Mouse (Mus musculus) right cerebral cortex, postnatal 14 days (tissue): Measurements from ENCODE around the gene Frmd6.

Experiments
- DNase-seq: peaks from one replicate; pipeline ENCODE4 v3.0.0; 2022

Gene Frmd6

DNA sequence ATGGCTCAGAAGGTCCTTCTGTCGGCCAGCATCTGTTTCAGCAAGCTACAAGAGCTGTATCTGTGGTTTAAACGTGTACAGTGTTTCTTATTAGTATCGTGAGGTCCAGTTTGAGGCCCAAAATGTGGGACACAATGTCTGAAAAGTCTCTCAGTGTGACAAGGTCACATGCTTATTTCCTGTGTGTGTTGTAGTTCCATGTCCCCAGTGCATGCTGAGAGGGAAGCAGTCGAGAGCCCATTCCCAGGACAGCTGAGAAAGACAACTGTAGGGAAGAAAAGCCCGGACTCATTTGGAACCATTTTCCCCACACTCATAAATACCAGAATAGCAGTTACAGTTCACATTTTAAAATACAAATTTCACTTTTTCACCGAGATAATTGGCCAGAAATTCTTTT is 13.5 kb upstream of the Frmd6 start:
- DNase-seq: no peak

DNA sequence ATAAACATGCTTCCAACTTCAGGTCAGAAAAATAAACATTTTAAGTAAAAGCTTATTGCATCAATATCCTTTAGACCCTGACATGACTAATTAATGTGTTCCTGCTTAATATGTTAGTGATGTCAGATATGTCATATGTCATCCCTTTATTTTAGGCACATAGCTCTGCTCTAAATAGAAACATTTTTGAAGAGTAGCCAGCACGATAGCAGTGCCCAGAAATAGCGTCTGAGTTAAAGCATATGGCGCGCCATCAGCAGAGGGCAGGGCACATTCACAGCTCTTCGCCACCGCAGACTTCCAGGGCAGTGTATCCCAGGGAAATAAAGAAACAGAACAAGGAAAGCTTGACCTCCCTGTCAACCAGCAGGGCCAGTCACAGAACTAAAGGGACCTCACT is 13.1 kb upstream of the Frmd6 start:
- no peak for DNase-seq

DNA sequence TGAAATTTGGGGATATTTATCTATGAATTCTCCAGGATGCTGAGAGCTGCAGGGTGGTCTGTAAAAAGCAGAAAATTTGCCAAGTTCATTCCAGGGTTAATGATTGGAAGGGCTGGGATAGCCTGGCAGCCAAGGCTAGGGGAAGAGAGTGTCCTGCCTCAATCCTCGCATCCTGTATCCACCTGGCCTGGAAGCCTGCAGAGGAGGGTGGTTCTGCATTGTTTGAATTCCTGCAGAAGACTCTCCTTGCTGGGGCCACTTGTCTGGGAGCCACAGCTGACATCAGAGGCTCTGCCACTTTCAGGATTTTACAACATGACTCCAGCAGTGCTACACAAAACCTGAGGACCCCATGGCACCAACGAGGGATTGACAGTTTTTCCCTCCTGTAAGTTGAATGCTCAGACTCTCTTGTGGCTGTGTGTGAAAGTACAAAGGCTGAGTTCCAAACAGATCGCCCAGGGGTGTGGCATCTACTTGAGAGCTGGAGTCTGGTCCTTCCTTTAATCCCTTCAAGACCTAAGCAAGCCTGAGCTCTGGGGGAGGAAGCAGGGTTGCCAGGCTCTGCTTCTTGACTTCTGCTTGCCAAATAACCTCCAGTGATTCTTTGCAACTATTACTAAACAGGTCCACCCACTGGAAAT is 12.4 kb upstream of the Frmd6 start:
- no peak for DNase-seq

DNA sequence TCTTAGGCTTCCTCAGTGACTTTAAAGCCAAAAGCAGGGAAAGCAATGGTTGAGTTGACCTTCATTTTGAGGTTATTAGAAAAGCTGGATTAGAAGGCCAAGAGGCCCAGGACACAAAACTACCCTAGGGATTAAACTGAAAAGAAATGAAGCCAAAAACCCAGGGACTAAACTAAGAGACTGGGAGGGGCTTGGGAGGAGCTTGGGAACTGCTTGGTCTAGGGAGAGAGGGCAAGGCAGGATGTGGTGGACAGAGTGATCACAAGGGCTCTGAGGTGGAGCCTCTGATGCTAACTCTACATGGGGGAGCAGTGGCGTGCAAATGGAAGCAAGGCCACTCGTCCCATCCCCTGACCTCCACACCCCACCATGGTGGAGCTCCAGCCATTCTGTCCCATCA is 8.6 kb upstream of the Frmd6 start:
- no peak for DNase-seq

DNA sequence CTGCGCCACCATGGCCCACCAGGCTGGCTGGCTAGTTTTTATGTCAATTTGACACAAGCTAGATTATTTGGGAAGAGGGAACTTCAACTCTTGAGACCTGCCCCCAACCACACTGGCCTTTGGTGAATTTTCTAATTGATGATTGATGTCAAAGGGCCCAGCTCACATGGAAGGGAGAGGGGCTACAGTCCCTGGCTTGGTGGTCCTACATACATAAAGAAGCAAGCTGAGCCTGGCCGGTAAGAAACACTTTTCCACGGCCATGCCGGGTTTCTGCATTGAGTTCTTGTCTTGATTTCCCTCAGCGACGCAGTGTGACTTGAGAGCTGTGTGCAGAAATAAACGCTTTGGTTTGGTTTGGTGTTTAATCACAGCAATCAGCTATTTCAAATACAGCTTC is 1.3 kb upstream of the Frmd6 start:
- no peak for DNase-seq

DNA sequence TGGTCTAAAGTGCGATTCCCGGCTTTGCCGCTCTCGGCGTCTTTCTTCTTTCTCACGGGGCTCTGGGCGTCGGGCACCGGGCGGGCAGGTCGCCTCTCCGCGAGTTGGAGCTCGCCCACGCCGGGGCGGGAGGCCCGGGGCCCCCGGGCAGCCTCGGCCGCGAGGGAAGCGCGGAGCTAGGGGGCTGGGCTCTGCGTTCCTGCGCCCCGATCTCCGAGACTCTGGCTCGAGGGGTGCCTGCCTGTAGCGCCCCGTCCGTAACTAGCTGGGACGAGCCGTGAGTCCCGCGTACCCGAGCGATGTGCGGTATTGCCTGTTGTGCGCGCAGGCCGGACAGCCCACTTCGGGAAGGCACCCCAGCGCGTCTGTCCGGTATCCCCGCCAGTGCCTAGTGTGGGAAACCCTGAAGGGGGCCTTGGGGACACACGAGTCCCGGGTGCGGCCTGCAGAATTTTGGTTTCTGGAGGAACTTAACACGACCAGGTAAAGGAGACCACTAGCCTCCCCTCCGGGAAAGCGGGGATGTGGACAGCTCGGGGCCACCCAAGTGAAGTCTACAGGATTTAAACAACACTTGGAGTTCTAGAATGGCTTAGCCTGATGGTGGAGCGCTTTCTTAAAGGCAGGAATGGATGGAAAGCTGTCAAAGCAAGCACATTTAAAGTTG is 470 bp downstream of the Frmd6 start:
- DNase-seq: no peak

DNA sequence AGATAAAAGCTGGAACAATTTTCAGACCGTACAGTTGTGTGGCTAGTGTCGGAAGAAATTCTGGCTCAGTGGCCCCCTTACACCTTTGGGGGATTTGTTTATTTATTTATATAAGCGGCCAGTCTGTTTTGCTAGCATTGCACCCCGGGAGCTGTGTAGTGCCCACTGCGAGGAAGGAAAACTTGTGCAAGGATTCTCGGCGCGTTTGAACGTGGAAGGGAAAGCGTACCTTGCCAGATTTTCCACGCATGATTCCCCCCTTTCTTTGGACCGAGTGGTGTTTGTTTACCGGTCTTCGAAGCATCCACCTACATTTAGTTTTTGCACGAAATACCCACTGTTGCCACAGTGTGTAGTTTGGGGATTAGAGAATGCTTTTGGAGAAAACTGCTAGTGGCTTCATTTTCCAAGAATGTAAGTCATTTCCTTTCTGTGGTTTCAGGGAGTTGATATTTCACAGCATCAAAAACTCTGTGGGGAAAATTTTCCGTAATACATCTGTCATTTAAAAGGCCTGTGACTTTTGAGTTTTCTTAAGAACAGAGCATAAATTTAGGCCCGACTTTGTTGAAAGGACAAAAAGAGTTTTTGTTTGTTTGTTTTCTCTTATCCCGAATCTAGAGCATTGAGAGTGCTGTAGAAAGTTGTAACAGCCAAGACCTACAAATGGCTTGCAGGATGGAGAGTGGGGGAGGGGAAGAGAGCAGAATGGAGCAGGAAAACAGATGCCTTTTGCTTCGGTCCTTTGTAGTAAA is 1.2 kb downstream of the Frmd6 start:
- DNase-seq: no peak

DNA sequence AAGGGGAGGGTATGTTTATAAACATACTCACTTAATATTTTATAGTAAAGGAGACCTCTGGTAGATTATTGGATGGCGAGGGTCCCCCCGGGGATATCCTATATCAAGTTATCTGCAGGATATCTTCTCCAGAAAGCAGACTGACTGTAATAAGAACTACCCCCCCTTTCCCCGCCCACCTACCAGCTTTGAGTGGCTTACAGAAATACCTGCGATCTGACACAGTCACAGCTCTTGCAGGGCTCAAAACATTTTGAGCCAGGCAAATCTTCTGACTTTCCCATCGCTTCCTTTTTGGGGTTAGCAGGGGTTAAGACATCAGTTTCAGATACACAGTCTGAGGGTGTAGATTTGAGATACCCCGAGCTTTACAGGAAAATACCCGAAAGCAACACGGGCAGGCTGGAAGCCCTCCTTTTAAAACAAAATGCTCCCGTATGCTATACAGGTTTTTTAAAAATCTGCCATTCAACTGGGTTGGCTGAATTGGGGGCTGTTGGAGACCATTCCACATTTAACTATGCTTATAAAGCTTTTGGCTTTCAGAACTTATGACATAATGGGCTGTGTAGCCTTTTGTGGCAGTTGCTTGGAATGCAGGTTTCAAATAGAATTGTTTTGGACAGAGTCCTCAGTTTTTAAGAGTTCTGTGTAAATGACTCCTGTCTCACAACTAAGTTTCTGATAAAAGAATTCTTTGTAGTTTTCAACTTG is 2.0 kb downstream of the Frmd6 start:
- no peak for DNase-seq

DNA sequence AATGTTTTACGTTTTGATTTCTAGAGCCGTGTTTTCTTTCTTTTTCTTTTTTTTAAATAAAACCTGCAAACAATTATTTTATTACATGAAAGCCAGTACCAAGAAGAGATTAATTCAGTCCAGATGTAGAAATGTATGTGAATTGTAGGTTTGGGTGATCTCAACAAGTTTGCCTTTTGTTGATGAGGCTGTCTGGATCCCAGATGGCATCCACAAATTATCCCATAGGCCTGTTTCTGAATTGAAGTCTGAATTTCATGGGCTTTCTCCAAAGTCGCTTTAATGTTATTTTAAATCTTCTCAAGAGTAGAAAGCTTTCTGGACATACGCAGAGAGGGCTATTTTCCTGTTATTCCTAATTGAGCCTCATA is 2.6 kb downstream of the Frmd6 start:
- DNase-seq: no peak

DNA sequence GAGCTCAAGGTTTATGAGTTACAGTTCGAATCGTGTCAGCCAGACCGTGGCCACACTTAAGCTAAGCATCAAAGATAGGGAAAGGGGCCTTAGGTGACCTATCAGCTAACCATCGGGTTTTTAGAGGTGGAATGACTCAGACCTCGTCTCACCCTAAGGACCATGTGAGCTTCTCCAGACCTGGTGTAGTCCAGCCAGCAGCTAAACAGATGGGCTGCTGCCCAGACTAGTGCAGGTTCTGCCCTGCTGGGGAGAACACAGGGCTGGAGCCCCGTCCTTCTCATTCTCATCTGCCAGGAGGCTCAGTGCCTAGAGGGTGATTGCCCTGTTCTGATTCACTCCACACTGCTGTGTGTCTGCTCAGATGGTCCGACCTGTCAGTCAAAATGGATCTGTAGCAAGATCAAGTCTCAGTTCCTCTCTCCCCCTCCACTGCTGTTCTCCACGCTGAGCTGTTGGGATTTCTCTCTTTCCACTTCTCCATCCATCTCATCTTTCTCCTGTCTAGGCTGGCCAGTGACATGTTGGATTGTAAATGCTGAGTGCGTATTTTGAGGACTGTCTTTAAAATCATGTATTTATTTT is 5.8 kb downstream of the Frmd6 start:
- DNase-seq: no peak

DNA sequence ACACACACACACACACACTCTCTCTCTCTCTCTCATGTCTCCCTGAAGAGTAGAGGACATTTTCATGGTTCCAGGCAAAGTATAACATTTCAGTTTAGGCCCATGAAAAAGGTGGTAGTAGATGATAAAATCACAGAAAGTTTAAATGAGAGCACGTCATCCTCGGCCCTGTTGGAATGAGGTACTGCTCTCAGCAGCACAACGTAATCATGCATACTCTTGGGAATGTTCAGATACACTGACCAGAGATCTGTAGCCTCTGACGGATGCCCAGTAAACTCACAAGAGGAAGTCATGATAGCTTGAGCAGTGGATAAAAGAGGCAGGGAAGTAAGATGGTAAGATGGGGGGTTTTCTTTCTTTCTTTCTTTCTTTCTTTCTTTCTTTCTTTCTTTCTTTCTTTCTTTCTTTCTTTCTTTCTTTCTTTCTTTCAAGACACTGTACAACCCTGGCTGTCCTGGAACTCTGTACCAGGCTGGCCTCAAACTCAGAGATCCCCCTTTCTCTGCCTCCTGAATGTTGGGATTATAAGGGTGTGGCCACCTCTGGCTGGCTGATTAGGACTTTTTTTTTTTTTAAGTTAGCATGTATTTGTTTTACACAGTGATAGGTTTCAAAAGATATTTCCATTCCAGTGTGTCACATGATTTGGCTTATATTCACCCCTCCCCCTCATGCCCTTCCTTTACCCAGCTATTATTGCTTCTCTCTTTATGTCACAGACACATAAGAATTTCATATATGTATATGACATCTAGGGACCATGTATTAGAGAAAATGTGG is 7.1 kb downstream of the Frmd6 start:
- no peak for DNase-seq

DNA sequence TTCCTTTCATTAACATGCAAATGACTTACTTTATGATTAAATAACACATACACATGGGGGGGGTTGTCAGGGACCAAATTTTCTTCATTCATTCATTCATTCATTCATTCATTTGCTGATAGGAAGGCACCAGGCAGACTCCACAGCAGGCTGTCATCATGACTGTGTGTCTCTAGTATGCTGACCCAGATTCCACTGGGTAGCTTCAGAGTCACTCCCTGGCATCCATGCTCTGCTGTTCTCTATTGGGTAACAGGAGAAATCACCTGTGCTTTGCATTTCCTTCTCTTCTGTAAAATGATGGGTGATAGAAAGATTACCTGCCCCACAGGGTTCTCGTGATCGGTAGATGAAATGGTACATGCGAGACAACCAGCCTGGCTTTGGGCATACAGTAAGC is 7.7 kb downstream of the Frmd6 start:
- no peak for DNase-seq

DNA sequence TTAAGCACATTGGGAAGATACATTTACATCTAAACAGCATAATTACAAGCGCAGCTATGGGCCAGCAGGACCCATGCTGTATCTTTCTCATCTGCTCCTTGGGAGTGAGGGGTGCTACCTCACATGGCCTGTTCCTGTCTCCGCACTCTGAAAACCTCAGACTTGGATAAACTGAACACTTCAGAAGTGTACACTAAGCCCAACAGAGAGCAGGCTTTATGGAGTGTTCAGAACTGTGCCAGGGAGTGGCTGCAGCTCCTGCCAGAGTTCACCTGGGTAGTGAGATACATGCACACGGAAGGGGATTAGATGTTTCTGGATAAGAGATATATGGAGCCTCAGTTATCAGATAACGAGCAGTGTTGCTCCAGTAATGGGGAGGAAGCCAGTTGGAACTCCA is 8.7 kb downstream of the Frmd6 start:
- DNase-seq: no peak

DNA sequence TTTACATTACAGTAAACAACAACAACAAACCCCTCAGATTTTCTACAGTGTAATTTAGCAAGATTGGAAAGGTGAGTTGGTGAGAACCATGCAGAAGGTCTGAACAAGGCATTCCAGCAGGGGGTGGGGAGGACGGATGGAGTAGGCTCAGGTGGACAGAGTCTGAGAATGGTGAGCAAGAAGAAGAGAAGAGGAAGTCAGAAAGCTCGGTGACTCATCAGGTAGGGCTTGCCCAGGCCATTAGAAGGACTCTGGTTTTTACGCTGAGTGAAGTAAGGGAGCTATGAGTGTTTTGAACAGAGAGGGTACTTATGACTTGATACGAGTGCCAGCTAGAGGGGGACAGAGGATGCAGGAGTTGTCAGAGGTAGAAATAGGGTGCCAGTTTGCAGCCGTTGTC is 9.7 kb downstream of the Frmd6 start:
- no peak for DNase-seq

DNA sequence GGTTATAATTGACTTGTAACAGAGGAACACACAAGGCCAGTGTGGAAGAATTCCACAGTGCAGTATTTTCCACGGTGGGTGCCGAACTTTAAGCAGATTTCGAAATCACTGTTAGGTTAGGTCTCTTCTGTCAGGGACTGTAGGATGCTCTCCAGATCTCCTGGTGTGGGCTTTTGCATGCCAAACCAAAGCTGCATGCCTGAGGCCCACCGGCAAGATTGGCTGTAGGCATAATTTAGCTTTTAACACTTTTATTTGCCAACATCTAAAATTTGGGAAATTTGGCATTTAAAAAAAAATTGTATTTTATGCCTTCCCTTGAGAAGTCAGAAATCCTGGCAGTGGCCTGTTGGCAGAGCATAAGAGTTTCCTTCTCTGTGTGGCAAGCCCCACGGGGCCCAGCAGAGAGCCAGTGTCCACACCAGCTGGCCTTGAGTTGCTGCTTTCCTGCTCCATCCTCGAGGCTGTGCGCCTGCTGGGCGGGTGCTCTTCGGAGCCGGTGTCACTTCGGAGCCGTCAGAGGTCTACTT is 12.5 kb downstream of the Frmd6 start:
- DNase-seq: no peak

DNA sequence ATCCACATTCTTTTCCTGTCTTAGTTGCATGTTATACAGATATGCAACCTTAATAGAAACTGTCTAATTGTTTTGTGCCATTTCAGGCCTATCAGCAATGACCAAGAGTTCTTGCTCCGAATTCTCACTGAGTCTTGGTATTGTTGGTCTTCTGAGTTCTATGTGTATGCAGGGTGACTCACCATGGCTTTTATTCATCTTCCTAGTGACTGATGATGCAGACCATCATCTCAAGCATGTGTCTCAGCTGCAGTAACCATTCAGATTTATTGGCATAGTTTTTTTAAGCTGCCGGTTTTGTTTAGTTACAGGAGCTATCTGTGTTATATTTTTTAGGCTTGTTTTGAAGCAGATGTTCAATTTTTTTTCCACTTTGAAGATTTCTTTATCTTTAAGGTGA is 20.1 kb downstream of the Frmd6 start:
- no peak for DNase-seq

DNA sequence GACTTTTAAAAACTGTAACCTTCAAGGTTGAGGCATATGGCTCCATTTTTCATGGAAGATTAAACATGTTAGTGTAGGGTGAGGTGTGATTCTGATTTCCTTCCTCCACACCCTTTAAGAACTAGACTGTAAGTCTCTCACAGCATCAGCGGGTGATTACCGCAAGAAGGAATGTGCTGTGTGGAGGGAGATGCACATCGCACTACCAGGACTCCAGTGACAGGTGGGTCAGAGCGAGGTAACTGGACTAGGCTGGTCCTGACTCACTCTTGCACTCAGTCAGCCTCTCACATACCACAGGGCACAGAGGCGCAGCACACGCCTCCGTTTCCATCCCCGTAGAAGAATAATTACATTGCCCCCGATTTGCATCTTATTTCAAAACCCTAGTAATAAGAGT is 23.7 kb downstream of the Frmd6 start:
- no peak for DNase-seq

DNA sequence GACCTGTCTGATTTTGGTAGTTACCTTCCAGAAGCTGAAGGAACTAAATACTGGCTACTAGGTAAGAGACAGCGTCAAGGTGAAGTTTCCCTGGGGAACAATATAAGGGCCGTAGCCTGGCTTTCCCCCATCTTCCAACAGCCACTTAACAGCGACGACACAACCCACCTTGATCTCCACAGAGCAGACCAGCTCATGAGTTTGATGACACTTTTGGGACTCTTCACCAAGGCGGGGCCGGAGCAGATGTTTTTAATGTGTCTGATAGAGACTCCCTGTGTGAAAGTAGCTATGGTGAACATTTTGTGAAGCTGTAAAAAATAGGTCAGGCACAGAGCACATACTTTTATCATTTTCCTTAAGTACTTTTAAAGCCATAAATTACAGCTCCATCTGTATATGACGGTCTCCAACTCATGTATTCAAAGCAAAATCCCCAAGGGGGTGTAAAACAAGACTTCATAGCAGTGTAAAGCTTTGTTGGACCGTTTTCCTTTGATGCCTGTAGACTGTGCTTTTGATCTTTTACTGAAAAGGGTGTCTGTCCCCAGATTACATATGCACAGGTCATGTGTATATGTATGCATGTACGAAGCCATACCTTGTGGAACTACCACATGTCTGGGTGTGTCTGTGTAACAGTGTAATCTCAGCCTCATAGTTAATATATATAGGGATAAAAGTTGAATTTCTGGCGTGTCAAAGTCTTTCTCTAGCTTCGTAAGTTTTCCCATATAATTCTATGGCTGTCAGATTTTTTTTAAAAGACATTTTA is 24.4 kb downstream of the Frmd6 start:
- no peak for DNase-seq

DNA sequence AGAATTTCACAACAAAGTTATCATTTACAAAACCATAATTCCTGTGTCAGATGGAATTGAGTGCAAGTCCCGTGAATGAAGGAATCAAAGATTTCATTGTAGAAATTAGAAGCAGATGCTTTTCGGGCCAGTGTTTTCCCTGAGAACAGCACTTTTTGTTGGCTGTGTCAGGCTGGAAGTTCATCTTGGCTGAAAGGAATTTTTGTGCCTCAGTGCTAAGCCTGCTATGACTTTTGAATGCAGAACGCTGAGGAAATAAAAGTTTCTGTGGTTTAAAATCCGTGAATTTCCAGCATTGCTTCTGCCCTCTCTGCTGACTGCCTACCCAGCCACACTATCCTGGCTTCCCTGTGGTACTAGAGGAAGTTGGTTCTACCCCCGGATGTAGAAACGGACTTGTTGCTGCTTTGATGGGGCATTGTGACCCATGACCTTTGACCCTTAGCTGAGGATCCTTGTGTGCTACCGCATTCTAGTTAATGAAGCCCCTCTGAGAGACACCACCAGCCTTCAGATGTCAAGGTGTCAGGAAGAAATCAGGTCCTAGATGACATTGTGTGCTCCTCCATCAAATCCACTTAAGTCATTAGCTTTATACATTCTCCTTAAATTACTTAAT is 26.1 kb downstream of the Frmd6 start:
- DNase-seq: no peak

DNA sequence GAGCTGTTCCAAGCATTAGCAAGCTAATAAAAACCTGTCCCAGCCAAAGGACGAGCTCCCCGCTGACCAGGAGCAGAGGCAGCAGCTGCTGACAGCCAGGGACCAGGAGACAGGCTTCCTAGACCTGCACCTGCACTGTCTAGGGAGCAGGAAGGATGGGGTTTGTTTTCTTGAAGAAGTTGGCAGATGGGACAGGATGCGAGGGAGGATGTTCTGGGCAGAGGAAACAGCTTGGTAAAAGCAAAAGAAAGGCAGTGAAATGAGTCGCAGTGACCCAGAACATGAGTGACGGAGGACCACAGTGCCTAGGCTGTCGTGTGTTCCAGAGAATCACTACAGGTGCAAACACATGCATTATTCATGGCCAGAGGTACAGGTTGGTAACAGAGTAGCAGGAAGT is 27.7 kb downstream of the Frmd6 start:
- DNase-seq: no peak

DNA sequence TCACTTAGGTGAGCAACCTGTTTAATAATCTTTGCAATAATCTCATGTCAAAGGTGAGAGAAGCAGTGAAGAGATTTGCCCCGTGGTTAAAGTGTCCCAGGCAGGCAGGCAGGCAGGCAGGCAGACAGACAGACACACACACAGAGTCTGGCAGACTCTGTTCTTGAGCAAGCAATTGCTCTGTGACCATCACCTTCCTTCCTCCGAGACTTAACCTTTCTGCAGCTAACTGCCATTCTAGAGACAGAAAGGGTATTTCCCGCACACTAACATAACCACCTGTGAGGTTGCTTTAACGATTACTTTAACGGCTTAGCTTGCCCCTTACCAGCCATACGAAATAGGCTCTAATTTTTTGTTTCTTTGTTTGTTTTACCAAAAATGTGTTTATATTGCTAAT is 30.4 kb downstream of the Frmd6 start:
- no peak for DNase-seq
